Mouse (Mus musculus): Measurements from ENCODE around the gene Lect2.

The Lect2 gene

GRCm38 (mm10) chr13:56501866-56502420, 46.4 kb downstream of the Lect2 start:
- DNase-seq = no peak

GRCm38 (mm10) chr13:56500636-56501035, 47.7 kb downstream of the Lect2 start:
- DNase-seq = no peak

- peak in 1 of 2 experiments; percentile 35 for DNase-seq
Measured at GRCm38 (mm10) chr13:56500132-56500531, 48.2 kb downstream of the Lect2 start.

- no peak for DNase-seq
Measured at GRCm38 (mm10) chr13:56494440-56494839, 53.9 kb downstream of the Lect2 start.

All from kidney, adult 8-10 months (tissue).